Mouse (Mus musculus) left cerebral cortex, postnatal 25 days (tissue): ENCODE measurements around the gene Ncam1. TPM values are rescaled to one million over a fixed set of nuclear protein-coding genes. Genes with fewer than 3 reads are reported as not detected.

Source experiments
- DNase-seq, 2 experiments: peaks; one replicate each; pipeline ENCODE4 v3.0.0; 2022; ENCODE audit warnings: low spot score in 2 of 2, mixed read lengths in 1 of 2
- intact Hi-C: fragments of 180-260 bp; cut with DNase I; formaldehyde crosslinking; loops from one replicate; pipeline ENCODE4 v1.15.1; 2025
- total RNA-seq, 2 experiments: library from RNA; stranded (reverse); gene quantifications; 2 replicates each; pipeline ENCODE4 v1.2.3; 2021

The Ncam1 gene
- total RNA-seq, 2 experiments from 2014 or later: 281 to 286 TPM

DNA sequence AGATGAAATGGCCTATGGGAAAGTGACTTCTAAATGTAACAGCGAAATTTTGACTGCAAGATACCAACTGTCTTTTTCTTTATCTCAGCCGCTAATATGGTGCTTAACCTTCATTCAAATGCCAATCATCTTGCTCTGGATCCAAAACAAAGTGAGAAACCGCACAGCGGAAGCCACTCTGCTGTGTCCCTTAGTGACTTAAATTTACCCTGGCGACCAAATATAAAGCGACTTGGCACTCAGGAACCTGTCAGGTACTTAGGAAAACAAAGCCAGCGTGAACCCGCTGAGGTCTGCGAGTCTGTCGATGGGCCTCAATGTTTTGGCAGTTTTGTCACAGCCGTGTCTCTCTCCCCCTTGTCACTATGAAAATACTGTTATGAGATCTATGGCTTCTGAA lies 105.9 kb downstream of the Ncam1 start:
- DNase-seq: no peak
- intact Hi-C loops: no loop called here

GRCm38 (mm10) chr9:49691344-49691743 lies 107.4 kb downstream of the Ncam1 start:
- DNase-seq: no peak
- intact Hi-C loops: no loop called here

DNA sequence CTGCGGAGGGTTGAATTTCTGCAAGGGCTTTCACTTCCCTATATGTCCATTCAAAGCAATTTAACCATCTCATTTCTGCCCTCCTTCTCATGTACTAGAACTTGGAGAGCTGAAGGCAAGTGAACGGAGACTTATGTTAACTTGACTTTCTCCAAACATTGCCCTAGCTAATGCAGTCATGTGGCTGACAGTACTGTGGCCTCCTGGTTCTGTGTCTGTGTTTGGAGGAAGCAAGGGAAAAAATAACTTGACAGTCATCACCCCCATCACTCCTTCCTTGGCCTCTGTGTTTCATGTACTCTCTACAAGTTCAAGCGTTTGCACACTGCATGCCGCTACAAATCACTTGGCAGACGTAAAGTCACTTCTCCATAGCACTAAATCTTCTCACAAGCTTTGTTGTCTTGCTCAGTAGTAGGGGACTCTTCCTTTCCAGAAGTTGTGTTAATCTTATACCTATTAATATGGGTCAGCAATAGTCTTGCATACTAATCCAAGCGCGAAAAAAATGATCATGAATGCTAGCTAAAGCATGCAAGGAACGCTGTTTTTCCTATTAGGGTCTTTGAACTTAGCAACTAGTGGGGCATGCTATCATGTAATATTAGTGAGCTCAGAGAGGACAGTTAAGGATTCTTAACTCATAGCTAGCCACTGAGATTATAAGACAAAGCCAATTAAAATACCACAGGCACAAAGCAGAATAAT lies 115.0 kb downstream of the Ncam1 start:
- DNase-seq: no peak
- intact Hi-C loops: no loop called here

GRCm38 (mm10) chr9:49681848-49682469 lies 116.8 kb downstream of the Ncam1 start:
- DNase-seq: no peak

DNA sequence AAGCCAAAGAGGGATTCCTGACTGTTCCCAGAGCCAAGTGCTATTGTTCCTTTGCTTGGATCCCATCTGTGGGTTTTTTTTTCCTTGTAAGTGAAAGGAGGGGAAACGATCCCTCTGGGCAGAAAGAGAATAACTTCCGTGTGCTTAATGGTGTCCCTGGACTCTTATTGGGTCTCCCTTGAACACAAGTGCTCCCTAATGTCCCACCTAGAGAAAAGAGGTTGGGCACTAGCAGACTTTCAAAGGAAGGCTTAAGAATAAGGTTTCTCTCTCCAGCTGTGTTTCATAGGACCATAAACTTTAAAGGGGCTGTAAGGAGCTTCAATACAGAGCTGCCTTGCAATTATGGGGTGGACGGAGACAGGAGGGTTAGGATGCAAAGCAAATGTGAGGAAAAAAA lies 119.5 kb downstream of the Ncam1 start:
- DNase-seq: no peak
- intact Hi-C loops: no loop called here

More at GRCm38 (mm10) chr9:49681848-49682469, 116.8 kb downstream of the Ncam1 start:
- intact Hi-C loops: no loop called here

DNA sequence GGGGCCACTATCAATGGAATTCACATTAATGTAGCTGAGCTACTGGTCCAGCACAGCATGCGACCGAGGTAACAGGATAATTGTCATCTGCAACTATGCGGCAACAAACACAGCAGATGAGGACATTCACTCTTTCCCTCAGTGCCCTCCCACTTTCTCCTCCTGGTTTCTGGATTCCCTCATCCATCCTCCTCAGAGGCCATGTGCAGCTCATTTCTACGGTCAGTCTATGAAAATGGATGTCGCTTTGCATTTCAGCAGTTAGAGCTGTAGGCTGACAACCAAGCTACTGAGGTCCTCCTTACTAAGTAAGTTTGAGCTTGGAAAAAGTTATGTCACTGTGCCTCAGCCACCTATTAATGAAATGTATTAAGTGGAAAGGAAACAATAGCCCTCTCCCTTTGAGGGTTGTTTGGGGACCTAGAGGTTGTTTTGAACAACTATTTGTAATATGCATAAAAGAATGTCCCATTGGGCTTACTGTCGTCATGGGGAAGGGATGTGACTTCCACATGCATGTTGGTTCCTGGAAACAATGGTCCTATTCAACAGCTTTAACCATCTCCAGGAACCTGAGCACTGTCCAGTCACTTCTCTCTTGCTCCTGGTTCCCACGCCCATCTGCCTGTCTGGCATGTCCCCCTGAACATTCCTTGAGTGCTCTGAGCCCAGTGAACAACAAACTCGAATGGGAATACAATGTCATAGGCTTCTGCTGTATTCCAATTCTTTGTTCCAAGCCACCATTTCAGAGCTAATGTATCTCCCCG lies 122.8 kb downstream of the Ncam1 start:
- intact Hi-C loops: no loop called here
- no peak for DNase-seq

GRCm38 (mm10) chr9:49672646-49673199 lies 126.0 kb downstream of the Ncam1 start:
- no peak for DNase-seq
- intact Hi-C loops: no loop called here

- no peak for DNase-seq
- intact Hi-C loops: no loop called here
Observed at GRCm38 (mm10) chr9:49667066-49667465, 131.7 kb downstream of the Ncam1 start.

DNA sequence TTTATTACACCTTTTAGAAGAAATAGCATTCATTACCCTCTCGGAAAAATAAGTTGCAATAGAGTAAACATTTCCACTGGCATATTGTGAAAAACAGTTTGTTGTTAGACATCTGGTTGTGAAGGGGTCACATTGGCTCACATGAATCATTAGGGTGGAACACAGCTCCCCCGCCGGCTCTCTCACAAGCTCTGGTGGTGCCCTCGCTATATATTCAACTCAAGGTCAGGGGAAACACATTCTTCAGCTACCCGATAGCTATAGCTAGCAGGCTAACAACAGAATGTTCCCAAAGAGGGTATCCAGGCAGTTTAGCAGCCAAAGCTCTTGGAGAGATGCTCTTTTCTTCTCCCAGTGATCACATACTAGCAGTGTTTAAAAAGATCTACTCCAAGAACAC lies 133.4 kb downstream of the Ncam1 start:
- intact Hi-C loops: no loop called here
- no peak for DNase-seq

DNA sequence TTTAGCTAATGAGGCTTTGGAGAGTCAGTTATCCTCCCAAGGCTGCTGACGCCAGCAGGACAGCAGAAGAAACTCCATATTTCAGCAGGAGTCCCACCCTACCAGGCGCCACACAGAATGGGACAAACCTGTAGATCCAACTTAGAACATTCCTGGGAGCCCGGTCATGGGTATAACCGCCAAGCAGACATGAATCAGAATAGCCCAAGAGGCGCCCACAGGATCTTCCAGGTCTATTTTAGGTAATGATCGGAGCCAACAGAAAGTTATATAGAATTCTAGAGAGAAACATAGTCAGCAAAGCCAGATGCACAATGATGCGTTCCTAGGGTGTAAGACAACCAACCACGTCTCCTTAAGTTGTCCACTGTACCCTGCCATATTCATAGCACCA lies 134.8 kb downstream of the Ncam1 start:
- intact Hi-C loops: no loop called here
- peak in 1 of 2 experiments; percentile 60 for DNase-seq

DNA sequence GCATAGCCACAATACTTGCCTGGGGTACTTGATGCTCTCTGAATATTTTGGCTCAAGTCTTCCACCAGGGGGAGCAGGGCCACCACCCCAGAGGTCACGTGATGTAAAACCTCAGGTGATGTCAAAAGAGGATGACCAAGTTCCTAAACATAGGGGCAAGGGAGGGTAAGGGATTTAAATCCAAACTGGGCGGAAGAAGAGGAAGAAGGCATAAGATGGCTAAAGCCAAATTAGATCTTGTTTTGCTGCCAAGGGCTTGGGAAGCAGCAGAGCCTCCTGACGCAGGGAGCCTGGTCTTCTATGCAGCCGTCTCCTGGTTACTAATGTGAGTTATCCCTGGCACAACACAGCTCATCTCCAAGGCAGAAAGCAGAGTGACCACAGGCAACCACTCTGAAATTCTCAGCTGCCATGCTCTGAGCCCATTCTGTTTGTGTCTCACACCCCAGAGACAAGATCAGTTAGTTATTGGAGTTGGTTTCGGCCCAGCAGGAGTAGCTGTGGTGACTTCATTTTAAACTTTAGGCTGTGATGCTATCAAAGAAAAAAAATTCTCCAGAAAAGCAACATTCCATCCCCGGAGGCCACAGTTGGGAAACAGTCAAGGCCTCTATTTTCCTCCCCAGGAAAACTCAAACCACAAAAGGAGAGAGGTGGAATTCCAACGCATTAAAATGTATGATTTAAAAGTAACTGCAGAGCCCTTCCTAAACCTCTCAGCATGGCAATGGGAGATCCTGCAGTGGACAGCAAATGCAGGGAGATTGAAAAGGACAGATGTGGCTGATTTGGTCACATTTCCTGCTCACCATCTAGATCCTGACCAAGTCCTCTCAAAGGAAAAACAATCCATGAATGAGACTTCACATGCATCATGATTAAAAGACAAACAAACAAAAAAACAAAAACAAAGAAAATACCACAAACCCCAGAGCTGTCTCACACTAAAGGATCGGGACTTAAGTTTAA lies 135.5 kb downstream of the Ncam1 start:
- peak in 1 of 2 experiments; percentile 22 for DNase-seq
- intact Hi-C loops: no loop called here

DNA sequence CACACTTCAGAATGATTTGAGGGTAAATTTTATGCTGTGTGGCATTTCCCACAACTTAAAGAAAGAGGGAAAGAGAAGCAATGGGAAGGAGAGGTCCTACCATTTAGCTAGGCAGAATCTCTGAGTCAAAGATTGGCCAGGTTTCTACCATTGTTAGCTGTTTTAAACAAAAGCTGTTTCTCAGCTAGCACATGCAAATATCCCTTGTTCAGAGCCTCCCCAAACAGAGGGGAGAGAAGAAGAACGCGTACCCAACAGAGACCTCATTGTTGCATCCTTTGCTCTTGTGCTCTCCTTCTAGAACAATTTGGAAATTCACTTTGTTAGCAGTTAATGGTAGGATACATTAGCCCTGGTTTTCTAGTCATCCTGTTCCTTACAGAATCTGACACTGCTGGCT lies 137.2 kb downstream of the Ncam1 start:
- intact Hi-C loops: no loop called here
- DNase-seq: no peak

DNA sequence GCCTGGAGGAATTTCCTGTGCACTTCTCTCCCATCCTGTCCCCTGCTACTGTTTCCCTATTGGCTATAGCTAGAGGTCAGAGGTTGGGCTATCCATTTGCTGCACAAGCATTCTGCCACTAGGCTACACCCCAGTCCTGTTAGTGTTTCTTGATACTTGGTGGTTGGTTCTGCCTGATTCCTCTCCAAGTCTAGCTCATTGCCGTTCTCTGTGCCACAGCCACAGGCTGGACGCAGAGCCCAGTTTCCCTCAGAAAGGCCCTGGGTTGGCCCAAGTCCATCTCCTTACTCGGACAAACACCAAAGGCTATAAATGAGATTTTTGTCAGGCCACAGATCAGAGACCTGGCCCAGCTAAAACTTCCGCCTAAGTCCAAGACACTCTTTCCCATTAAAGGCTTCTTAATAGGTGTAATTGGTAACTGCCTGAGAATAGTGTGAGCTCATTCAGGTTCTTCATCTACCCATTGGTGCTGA lies 140.3 kb downstream of the Ncam1 start:
- DNase-seq: peak in 1 of 2 experiments; percentile 67
- intact Hi-C loops: no loop called here

GRCm38 (mm10) chr9:49654470-49654869 lies 144.3 kb downstream of the Ncam1 start:
- intact Hi-C loops: no loop called here
- DNase-seq: peak in 1 of 2 experiments; percentile 39

DNA sequence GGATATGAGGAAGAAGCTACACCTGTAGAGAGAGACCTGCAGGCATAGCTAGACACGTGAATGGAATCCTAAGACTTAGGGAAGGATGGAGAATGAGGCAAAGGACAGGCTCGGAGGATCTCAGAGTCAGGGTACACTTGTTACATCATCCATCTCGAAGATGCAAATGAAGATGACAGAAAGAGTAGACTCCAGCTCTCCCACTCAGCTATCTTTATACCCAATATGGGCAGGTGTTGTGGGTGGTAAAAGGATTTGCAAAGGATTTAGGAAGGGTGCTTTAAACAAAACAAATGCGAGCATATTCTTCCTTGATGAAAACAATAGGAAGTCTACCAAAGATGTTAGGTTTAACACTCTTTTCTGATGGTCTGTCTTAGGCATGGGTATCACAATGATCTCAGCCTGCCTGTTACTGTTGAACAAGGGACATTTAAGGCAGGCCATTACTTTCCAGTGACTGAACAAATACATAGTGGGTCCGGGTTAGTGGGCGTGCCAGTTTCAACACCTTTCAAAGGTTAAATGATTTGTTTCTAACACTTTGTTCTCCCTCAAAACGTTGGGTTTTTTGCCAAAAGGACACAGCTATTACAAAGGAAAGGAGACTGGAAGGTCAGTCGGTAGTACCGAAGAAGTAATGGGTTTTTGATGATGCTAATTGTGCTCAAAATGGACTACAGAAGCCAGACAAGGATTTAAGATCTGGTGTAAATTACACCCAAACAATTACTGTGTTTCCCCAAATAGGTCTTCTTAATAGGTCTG lies 145.1 kb downstream of the Ncam1 start:
- intact Hi-C loops: no loop called here
- DNase-seq: peak in 1 of 2 experiments; percentile 67

GRCm38 (mm10) chr9:49644296-49644695 lies 154.4 kb downstream of the Ncam1 start:
- DNase-seq: no peak
- intact Hi-C loops: no loop called here

DNA sequence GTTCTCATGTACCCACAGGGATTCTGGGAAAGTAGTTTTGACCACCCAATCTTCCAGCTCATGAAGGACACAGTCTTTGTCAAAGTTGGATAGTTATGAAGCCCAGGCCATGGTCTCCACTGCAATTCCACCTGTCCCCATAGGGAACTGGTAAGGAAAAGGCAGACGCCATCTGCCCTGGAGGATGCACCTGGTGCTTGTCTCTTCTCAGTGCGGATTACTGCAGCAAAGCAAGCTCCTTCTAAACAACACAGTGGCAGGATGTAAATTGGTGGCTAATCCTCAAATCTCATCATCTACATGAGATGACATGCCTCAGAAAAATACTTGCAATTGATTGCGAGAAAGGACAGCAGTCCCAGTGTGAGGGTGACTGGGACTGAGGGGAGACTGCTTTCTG lies 158.0 kb downstream of the Ncam1 start:
- intact Hi-C loops: no loop called here
- DNase-seq: no peak

GRCm38 (mm10) chr9:49640142-49640541 lies 158.6 kb downstream of the Ncam1 start:
- intact Hi-C loops: no loop called here
- DNase-seq: no peak
